Mouse (Mus musculus) hindbrain, postnatal 0 days (tissue): Measurements from ENCODE around the gene Pfas. TPM values are rescaled to one million over a fixed set of nuclear protein-coding genes. Genes with fewer than 3 reads are reported as not detected.

Experiments
- ATAC-seq: fragments of 200-750 bp; cut with Nextera tagmentation; 2 replicates; pipeline ENCODE4 v1.8.0; 2017; ENCODE audit warnings: mild to moderate bottlenecking, moderate TSS enrichment, moderate library complexity
- DNase-seq: peaks from one replicate; pipeline ENCODE4 v3.0.0-alpha.2; 2015; ENCODE audit warnings: low spot score
- H3K27ac ChIP-seq: fragments of 300-500 bp; sonication (generic); 2 replicates; pipeline ENCODE4 v1.5.1; 2014; ENCODE audit warnings: mild to moderate bottlenecking
- H3K27me3 ChIP-seq: fragments of 300-500 bp; sonication (generic); 2 replicates; pipeline ENCODE4 v1.6.1; 2014; ENCODE audit warnings: low read length, mixed read lengths; ENCODE audit not compliant: insufficient read depth
- H3K36me3 ChIP-seq: fragments of 300-500 bp; sonication (generic); 2 replicates; pipeline ENCODE4 v1.6.1; 2014; ENCODE audit warnings: low read length, mixed read lengths; ENCODE audit not compliant: insufficient read depth
- H3K4me1 ChIP-seq: fragments of 300-500 bp; sonication (generic); 2 replicates; pipeline ENCODE4 v1.6.1; 2014; ENCODE audit warnings: antibody characterized with exemption, low read length, mixed read lengths; ENCODE audit not compliant: insufficient read depth
- H3K4me2 ChIP-seq: fragments of 300-500 bp; sonication (generic); 2 replicates; pipeline ENCODE4 v1.6.1; 2014; ENCODE audit warnings: low read depth, mild to moderate bottlenecking, low read length, moderate library complexity, mixed read lengths
- H3K4me3 ChIP-seq: fragments of 300-500 bp; sonication (generic); 2 replicates; pipeline ENCODE4 v1.5.1; 2014; ENCODE audit warnings: low read length
- H3K9ac ChIP-seq: fragments of 300-500 bp; sonication (generic); replicated peaks from 2 replicates; pipeline ENCODE4 v1.6.1; 2014; ENCODE audit warnings: mild to moderate bottlenecking, low read length, moderate library complexity, mixed read lengths
- H3K9me3 ChIP-seq: fragments of 300-500 bp; sonication (generic); 2 replicates; pipeline ENCODE4 v1.6.1; 2016; ENCODE audit warnings: low read length, mixed read lengths
- CTCF ChIP-seq: IDR thresholded peaks from 2 replicates; pipeline ENCODE4 v1.5.1; 2016; ENCODE audit warnings: antibody characterized with exemption, control low read depth, low read depth
- WGBS: fragments of 180-500 bp; shearing (Covaris S2); extraction: QIAGEN DNeasy Blood & Tissue Kit; methylation state at CpG from one replicate; pipeline ENCODE4 v1.1.7; 2014; 5-methylcytosine and 5-hydroxymethylcytosine counted together
- polyA plus RNA-seq: library from polyadenylated mRNA; unstranded; fragments of >200 nt; fragmentation: Nextera tagmentation; extraction: Ambion mirVana; gene quantifications from 2 replicates; pipeline ENCODE4 v1.2.1, GENCODE M21; 2015
- total RNA-seq: library from RNA; depleted of rRNA; stranded (reverse); fragments of >200 nt; gene quantifications from 2 replicates; pipeline ENCODE4 v1.2.3, GENCODE M21; 2014; rRNA removed

Pfas gene
- total RNA-seq, result 31.3 and 35.2 TPM in 2 replicates
- 14.7 and 17.8 TPM in 2 replicates for polyA plus RNA-seq

DNA sequence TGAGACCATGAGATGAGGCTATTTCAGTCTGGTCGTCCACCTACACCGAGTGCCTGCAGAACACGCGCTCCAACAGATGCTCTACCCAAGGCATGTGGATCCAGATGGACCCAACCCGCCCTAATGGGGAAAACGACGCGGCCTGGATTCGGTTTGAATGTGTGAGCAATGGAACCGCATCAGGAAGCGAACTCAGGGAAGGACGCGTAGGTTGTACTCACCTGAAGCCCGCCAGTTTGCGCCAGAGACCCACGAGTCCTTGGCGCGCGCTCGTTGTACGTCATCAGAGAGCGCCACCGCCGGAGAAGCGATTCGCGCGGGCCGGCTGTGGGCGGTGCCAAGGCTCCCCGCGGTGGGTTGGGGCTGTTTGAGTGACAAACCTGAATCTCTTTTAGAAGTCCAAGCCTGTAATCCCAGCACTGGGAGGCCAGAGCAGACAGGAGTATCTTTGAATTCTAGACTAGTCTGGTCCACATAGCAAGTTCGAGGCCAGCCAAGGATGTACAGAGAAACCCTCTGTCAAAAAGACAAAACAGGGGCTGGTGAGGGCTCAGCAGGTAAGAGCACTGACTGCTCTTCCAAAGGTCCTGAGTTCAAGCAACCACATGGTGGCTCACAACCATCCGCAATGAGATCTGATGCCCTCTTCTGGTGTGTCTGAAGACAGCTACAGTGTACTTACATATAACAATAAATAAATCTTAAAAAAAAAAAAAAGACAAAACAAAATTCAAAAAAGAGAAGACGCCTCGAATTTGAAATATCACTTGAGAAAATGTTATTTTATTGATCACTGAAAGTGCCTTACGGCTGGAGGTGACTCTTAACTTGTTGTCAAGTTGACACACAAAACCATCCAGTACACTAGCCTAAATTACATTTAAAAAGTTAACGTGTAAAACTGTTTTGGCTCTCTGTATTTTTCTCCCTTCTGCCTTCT lies at the start of gene Pfas:
TSS of gene Pfas (minus strand) at position 279 of the 940 bp plus-strand sequence.
- peak within 1 kb of the TSS; percentile 67 for H3K4me2 ChIP-seq
- peak; percentile 83 for ATAC-seq
- peak within 1 kb of the TSS; percentile 59 for H3K4me3 ChIP-seq
- H3K9ac ChIP-seq, result peak within 1 kb of the TSS; percentile 60
- H3K27me3 ChIP-seq, result no peaks in the 10 kb centered on the region
- WGBS, result 9% methylated on average over 38 of the region's 38 CpGs
- peak within 1 kb of the TSS; percentile 54; the same call in 1 of the 2 replicates for H3K27ac ChIP-seq
- no peaks in the 10 kb centered on the region for H3K4me1 ChIP-seq
- no peaks in the 10 kb centered on the region for H3K36me3 ChIP-seq
- DNase-seq, result peak; percentile 98
- no peaks in the 10 kb centered on the region for H3K9me3 ChIP-seq
- peak; percentile 3; the same call in 1 of the 2 replicates for TF ChIP-seq CTCF

- 73% methylated on average over 3 of the region's 3 CpGs for WGBS
- H3K27ac ChIP-seq, result no peak overlapping the region
- no peak overlapping the region for H3K4me2 ChIP-seq
- H3K4me1 ChIP-seq, result no peaks in the 10 kb centered on the region
- H3K4me3 ChIP-seq, result no peak overlapping the region
- H3K9ac ChIP-seq, result no peak overlapping the region
- DNase-seq (no peak), ATAC-seq (no peak)
- no peaks in the 10 kb centered on the region for H3K27me3 ChIP-seq
- TF ChIP-seq CTCF, result no peak
- H3K36me3 ChIP-seq, result no peaks in the 10 kb centered on the region
- H3K9me3 ChIP-seq, result no peaks in the 10 kb centered on the region
Observed at GRCm38 (mm10) chr11:69053848-69054247, 45.6 kb upstream of the Pfas start.

- 90% methylated on average over 2 of the region's 2 CpGs for WGBS
- ATAC-seq, result no peak
- H3K4me3 ChIP-seq, result no peak overlapping the region
- H3K27me3 ChIP-seq, result no peaks in the 10 kb centered on the region
- H3K4me1 ChIP-seq, result no peaks in the 10 kb centered on the region
- no peak for DNase-seq
- H3K27ac ChIP-seq, result no peak overlapping the region
- H3K4me2 ChIP-seq, result no peak overlapping the region
- H3K36me3 ChIP-seq, result no peaks in the 10 kb centered on the region
- H3K9me3 ChIP-seq, result no peaks in the 10 kb centered on the region
- TF ChIP-seq CTCF, result no peak
- H3K9ac ChIP-seq, result no peak overlapping the region
Observed at GRCm38 (mm10) chr11:69052824-69053421, 44.7 kb upstream of the Pfas start.

DNA sequence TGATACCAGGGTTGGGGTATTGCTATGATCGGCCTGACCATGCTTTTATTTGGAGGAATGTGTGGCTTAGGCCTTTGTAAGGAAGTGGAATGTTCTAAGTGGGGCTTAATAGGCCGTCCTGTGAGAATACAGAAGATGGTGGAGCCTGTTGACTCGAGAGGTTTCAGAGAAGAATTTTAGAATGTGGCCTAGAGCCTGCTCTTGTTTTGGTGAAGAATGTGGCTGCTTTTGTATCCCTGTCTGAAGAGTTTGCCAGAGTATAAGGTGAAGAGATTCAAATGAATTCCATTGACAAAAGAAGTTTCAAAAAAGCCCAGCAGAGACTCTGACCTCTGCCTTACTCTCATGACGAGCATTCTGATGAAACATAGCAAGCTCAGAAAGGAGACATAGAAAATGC lies 43.5 kb upstream of the Pfas start:
- no peak overlapping the region for H3K9ac ChIP-seq
- no peaks in the 10 kb centered on the region for H3K36me3 ChIP-seq
- H3K4me1 ChIP-seq, result no peaks in the 10 kb centered on the region
- no peak overlapping the region for H3K4me3 ChIP-seq
- WGBS, result 58% methylated on average over 4 of the region's 4 CpGs
- TF ChIP-seq CTCF, result no peak
- no peak overlapping the region for H3K4me2 ChIP-seq
- no peaks in the 10 kb centered on the region for H3K27me3 ChIP-seq
- no peak overlapping the region for H3K27ac ChIP-seq
- ATAC-seq (no peak), DNase-seq (no peak)
- H3K9me3 ChIP-seq, result no peaks in the 10 kb centered on the region

DNA sequence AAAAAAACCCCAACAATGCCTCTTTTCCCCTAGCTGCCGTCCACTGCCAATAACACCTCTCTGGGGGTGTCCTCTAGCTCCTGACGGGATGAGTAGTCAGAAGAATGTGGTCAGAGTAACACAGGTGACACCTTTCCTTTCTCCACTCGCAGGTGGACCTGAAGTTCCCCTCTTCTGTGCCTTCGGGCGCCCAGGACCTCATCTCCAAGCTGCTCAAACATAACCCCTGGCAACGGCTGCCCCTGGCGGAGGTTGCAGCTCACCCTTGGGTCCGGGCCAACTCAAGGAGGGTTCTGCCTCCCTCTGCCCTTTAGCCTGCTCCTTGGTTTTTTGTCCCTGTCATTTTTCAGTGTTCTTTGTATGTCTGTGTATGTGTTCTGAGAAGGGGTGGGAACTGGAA lies 42.5 kb upstream of the Pfas start:
- no peak for DNase-seq
- Histone ChIP-seq H3K4me1 (no peaks in the 10 kb centered on the region), H3K27me3 (no peaks in the 10 kb centered on the region), H3K27ac (no peak overlapping the region), H3K36me3 (no peaks in the 10 kb centered on the region), H3K9me3 (no peaks in the 10 kb centered on the region), H3K4me3 (no peak overlapping the region), H3K9ac (no peak overlapping the region), H3K4me2 (no peak overlapping the region)
- no peak for ATAC-seq
- WGBS, result 80% methylated on average over 8 of the region's 8 CpGs
- no peak for TF ChIP-seq CTCF

DNA sequence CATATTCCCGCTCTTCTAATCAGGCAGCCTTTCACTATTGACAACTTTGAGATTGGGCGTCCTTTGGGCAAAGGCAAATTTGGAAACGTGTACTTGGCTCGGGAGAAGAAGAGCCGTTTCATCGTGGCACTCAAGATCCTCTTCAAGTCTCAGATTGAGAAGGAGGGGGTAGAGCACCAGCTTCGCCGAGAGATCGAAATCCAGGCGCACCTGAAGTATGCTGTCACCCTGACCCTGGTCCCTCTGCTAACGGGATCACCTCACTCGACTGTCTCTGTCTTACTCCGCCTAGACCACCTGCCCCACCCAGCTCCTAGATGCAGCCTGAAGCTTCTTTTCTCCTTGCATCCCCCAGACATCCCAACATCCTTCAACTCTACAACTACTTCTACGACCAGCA lies 39.9 kb upstream of the Pfas start:
- Histone ChIP-seq H3K9me3 (no peaks in the 10 kb centered on the region), H3K27me3 (no peaks in the 10 kb centered on the region), H3K4me2 (no peak overlapping the region), H3K4me3 (no peak overlapping the region), H3K9ac (no peak overlapping the region), H3K4me1 (no peaks in the 10 kb centered on the region), H3K36me3 (no peaks in the 10 kb centered on the region), H3K27ac (no peak overlapping the region)
- no peak for ATAC-seq
- 95% methylated on average over 14 of the region's 14 CpGs for WGBS
- no peak for TF ChIP-seq CTCF
- DNase-seq, result no peak
